Mouse (Mus musculus): Measurements from ENCODE around the gene Ccdc15. TPM values are rescaled to one million over a fixed set of nuclear protein-coding genes. Genes with fewer than 3 reads are reported as not detected.

The Ccdc15 gene
- polyA plus RNA-seq, 1 experiment from 2014 or later = 3.1 TPM

DNA sequence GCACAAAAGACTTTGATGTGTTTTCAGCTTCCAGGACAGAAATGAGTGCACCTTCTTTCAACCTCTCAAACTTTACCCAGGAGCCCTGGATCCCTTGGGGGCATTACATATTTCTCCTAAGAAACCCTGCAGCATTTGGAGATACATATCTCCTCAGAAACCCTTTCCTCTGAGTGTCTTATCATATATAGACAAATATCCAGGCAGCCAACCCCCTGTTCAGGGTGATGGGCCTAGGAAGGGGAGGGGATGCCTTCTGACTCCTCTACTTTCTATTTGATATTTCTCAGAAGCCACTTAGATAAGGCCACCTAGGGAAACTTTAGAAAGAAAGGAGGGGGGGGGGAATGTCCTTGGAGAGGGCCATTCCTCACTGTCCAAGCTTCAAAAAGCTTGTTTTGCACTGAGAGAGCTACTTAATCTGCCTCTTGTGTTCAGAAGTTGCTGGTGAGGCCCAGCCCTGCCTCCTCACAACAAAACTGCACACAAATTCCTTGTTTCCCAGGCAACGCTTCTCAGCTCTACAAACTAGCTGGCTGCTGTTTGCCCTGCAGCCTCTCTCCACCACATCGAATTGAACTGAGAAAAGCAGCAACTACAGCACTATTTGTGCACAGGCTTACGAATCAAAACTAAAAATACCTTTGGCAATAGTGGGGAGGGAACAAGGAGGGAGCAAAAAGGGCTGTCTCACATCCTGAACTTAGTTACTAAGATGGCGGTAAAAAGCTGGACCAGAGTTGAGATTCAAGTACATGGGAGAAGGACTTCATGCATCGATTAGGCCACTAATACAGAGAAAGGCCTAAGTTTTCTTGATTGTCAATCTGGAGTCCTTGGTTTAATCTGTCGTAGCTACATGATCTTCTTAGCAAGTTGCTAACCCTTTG is 11.3 kb upstream of the Ccdc15 start:
- H3K9me3 ChIP-seq (replicated peaks; ENCODE audit: control insufficient read depth, low read length) = no peaks in the 10 kb centered on the region
- 57% methylated on average over 6 of the region's 6 CpGs for WGBS (ENCODE audit: insufficient replicate concordance)
- ATAC-seq (ENCODE audit: low read depth) = no peak

DNA sequence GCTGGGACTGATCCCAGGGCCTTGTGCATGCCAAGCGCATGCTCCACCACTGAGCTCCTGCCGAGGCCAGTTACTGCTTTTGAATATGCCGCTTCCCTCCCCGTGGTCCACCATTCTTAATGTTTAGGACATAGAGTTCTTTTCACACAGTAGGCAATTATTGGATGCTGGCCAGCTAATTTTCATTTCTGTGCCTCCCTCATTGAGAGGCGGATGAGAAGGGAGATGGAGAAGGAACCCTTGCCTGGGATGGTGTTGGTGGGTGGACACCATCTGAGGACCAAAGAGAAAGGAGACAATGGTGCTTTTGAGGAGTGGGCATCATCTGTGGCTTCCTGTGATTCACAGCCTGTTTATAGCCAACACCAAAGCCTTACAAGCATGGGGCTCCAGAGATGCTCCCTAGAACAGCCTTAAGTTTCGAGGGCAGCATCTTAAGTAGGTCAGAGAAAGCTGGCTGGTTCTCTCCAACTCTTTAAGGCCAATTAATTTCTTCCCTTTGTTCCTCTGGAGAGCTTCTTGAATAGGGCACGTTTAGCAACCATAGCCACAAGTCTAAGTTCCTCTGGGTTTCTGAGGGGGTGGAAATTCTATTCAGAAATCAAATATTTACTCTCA is 10.6 kb upstream of the Ccdc15 start:
- no peak for ATAC-seq (ENCODE audit: low read depth)
- H3K27ac ChIP-seq (ENCODE audit: low read length) = no peak overlapping the region
- WGBS (ENCODE audit: insufficient replicate concordance) = 61% methylated on average over 7 of the region's 7 CpGs
- H3K4me3 ChIP-seq (ENCODE audit: low read depth, low read length) = no peak overlapping the region
- H3K9ac ChIP-seq (ENCODE audit: low read depth, low read length) = no peak overlapping the region
- no peaks in the 10 kb centered on the region; the same call in 1 of the 2 replicates for H3K4me1 ChIP-seq (ENCODE audit: control insufficient read depth, low read depth, low read length)
- H3K27me3 ChIP-seq (ENCODE audit: control insufficient read depth, insufficient read depth, low read depth, low read length) = no peaks in the 10 kb centered on the region
- no peaks in the 10 kb centered on the region for H3K36me3 ChIP-seq (ENCODE audit: control insufficient read depth, insufficient read depth)
- H3K9me3 ChIP-seq (replicated peaks; ENCODE audit: control insufficient read depth, low read length) = no peaks in the 10 kb centered on the region
- no peak overlapping the region for H3K4me2 ChIP-seq (ENCODE audit: low read depth, low read length)

More for the DNA sequence above, 11.3 kb upstream of the Ccdc15 start:
- no peak overlapping the region for H3K4me2 ChIP-seq (ENCODE audit: low read depth, low read length)
- no peak overlapping the region for H3K9ac ChIP-seq (ENCODE audit: low read depth, low read length)
- H3K27me3 ChIP-seq (ENCODE audit: control insufficient read depth, insufficient read depth, low read depth, low read length) = no peaks in the 10 kb centered on the region
- H3K36me3 ChIP-seq (ENCODE audit: control insufficient read depth, insufficient read depth) = no peaks in the 10 kb centered on the region
- no peak overlapping the region for H3K4me3 ChIP-seq (ENCODE audit: low read depth, low read length)
- no peaks in the 10 kb centered on the region; the same call in 1 of the 2 replicates for H3K4me1 ChIP-seq (ENCODE audit: control insufficient read depth, low read depth, low read length)
- H3K27ac ChIP-seq (ENCODE audit: low read length) = no peak overlapping the region

DNA sequence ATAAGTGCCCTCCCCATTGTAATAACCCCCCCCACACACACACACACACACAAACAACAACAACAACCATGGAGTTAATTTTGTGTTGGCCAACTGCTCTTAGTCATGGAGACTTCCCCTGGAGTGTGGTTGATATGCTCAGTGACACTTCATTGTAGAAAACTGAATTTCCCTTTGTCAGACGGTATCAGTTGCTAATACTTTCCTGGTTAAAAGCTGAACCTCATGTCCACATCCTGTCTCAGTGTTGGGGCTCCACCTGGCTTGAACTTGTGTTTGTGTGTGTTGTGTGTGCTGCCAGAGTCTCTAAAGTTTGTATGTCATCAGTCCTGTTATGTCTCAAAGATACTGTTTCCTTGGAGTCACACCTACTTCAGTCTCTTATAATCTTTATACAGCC is 6.3 kb upstream of the Ccdc15 start:
- Histone ChIP-seq H3K4me1 (ENCODE audit: control insufficient read depth, low read depth, low read length) (no peaks in the 10 kb centered on the region; the same call in 1 of the 2 replicates), H3K27me3 (ENCODE audit: control insufficient read depth, insufficient read depth, low read depth, low read length) (no peaks in the 10 kb centered on the region), H3K9ac (ENCODE audit: low read depth, low read length) (no peak overlapping the region), H3K4me3 (ENCODE audit: low read depth, low read length) (no peak overlapping the region), H3K27ac (ENCODE audit: low read length) (no peak overlapping the region), H3K9me3 (replicated peaks; ENCODE audit: control insufficient read depth, low read length) (no peaks in the 10 kb centered on the region), H3K36me3 (ENCODE audit: control insufficient read depth, insufficient read depth) (no peaks in the 10 kb centered on the region), H3K4me2 (ENCODE audit: low read depth, low read length) (no peak overlapping the region)
- ATAC-seq (ENCODE audit: low read depth) = no peak
- WGBS (ENCODE audit: insufficient replicate concordance) = 32% methylated on average over 1 of the region's 1 CpGs

- Histone ChIP-seq H3K9me3 (replicated peaks; ENCODE audit: control insufficient read depth, low read length) (no peaks in the 10 kb centered on the region), H3K36me3 (ENCODE audit: control insufficient read depth, insufficient read depth) (no peaks in the 10 kb centered on the region), H3K27ac (ENCODE audit: low read length) (no peak overlapping the region), H3K27me3 (ENCODE audit: control insufficient read depth, insufficient read depth, low read depth, low read length) (no peaks in the 10 kb centered on the region), H3K4me1 (ENCODE audit: control insufficient read depth, low read depth, low read length) (peaks cover 4% of the 10 kb centered on the region), H3K4me3 (ENCODE audit: low read depth, low read length) (no peak overlapping the region), H3K9ac (ENCODE audit: low read depth, low read length) (no peak overlapping the region), H3K4me2 (ENCODE audit: low read depth, low read length) (no peak overlapping the region)
- 36% methylated on average over 2 of the region's 2 CpGs for WGBS (ENCODE audit: insufficient replicate concordance)
- no peak for ATAC-seq (ENCODE audit: low read depth)
These were observed 3.0 kb upstream of the Ccdc15 start for GRCm38 (mm10) chr9:37351266-37351665.

DNA sequence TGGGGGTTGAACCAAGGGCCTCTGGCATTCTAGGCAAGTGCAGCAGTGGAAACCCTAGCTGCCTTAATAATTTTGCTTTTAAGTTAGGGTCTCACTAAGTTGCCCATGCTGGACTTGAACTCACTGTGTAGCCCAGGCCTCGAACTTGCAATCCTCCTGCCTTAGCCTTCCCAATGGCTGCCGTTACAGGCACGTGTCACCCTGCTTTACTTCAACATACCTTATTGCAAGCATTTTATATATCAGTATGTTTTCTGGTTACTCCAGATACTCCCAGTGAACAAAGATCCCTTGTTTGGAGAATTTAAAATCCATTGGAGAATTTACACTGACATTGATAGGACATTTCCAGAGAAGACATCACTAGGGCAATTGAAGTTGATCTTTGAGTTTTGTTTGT is 818 bp upstream of the Ccdc15 start:
- peaks cover 4% of the 10 kb centered on the region for H3K4me1 ChIP-seq (ENCODE audit: control insufficient read depth, low read depth, low read length)
- no peaks in the 10 kb centered on the region for H3K9me3 ChIP-seq (replicated peaks; ENCODE audit: control insufficient read depth, low read length)
- peak overlapping the region; percentile 96 for H3K9ac ChIP-seq (ENCODE audit: low read depth, low read length)
- no peak overlapping the region for H3K27ac ChIP-seq (ENCODE audit: low read length)
- ATAC-seq (ENCODE audit: low read depth) = no peak
- WGBS (ENCODE audit: insufficient replicate concordance) = 85% methylated on average over 3 of the region's 3 CpGs
- no peaks in the 10 kb centered on the region for H3K27me3 ChIP-seq (ENCODE audit: control insufficient read depth, insufficient read depth, low read depth, low read length)
- peak overlapping the region; percentile 92 for H3K4me3 ChIP-seq (ENCODE audit: low read depth, low read length)
- H3K4me2 ChIP-seq (ENCODE audit: low read depth, low read length) = peak overlapping the region; percentile 91
- no peaks in the 10 kb centered on the region for H3K36me3 ChIP-seq (ENCODE audit: control insufficient read depth, insufficient read depth)

DNA sequence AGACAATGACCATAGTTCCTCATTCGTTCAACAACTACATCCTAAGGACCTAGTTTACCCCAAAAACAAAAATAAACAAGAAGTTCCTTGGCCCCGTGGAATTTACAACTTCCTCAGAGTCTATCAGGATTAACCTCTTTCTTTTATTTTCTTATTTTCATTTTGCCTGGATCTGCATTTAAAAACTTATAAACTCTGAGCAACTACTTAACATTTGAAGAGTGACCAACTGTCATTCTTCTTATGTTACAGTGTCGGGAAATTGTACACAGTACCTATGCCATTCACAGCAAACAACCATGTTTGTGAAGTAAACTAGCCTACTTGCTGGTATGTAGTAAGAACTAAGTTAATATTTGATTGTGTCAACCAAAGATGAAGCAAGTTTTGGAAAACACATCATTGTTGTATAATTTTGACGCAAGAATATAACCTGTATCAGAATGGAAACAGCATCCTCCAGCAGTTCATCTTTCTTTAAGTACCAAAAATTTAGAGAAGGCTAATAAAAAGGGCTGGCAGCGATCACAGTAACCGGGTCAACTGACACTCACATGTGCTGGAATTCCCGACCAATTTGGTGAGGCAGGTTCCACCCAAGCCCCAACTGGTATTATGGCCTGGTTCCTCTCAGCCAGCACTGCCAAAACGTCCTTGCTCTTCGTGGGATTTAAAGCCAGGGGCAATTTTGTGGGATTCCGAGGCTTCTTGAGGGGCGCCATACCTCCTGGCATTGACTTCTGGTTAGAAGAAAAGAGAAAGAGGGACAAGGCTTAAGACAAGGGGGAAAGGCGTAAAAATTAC is 846 bp downstream of the Ccdc15 start:
- peak overlapping the region; percentile 91 for H3K4me2 ChIP-seq (ENCODE audit: low read depth, low read length)
- ATAC-seq (ENCODE audit: low read depth) = peak; percentile 17; the same call in 1 of the 2 replicates
- peak overlapping the region; percentile 96 for H3K9ac ChIP-seq (ENCODE audit: low read depth, low read length)
- H3K36me3 ChIP-seq (ENCODE audit: control insufficient read depth, insufficient read depth) = no peaks in the 10 kb centered on the region; the same call in none of the 2 replicates
- WGBS (ENCODE audit: insufficient replicate concordance) = 8% methylated on average over 12 of the region's 12 CpGs
- peak overlapping the region; percentile 92 for H3K4me3 ChIP-seq (ENCODE audit: low read depth, low read length)
- H3K27me3 ChIP-seq (ENCODE audit: control insufficient read depth, insufficient read depth, low read depth, low read length) = no peaks in the 10 kb centered on the region
- peak overlapping the region; percentile 96 for H3K27ac ChIP-seq (ENCODE audit: low read length)
- peaks cover 4% of the 10 kb centered on the region for H3K4me1 ChIP-seq (ENCODE audit: control insufficient read depth, low read depth, low read length)
- no peaks in the 10 kb centered on the region for H3K9me3 ChIP-seq (replicated peaks; ENCODE audit: control insufficient read depth, low read length)

GRCm38 (mm10) chr9:37345406-37345805 is 2.8 kb downstream of the Ccdc15 start:
- no peak overlapping the region for H3K27ac ChIP-seq (ENCODE audit: low read length)
- H3K36me3 ChIP-seq (ENCODE audit: control insufficient read depth, insufficient read depth) = no peaks in the 10 kb centered on the region; the same call in none of the 2 replicates
- H3K4me2 ChIP-seq (ENCODE audit: low read depth, low read length) = no peak overlapping the region
- H3K27me3 ChIP-seq (ENCODE audit: control insufficient read depth, insufficient read depth, low read depth, low read length) = no peaks in the 10 kb centered on the region
- ATAC-seq (ENCODE audit: low read depth) = no peak
- H3K9ac ChIP-seq (ENCODE audit: low read depth, low read length) = no peak overlapping the region
- peaks cover 4% of the 10 kb centered on the region for H3K4me1 ChIP-seq (ENCODE audit: control insufficient read depth, low read depth, low read length)
- no peaks in the 10 kb centered on the region for H3K9me3 ChIP-seq (replicated peaks; ENCODE audit: control insufficient read depth, low read length)
- no peak overlapping the region for H3K4me3 ChIP-seq (ENCODE audit: low read depth, low read length)
- WGBS (ENCODE audit: insufficient replicate concordance) = 33% methylated on average over 3 of the region's 3 CpGs

GRCm38 (mm10) chr9:37329456-37329855 is 18.8 kb downstream of the Ccdc15 start:
- ATAC-seq (ENCODE audit: low read depth) = no peak
- Histone ChIP-seq H3K36me3 (ENCODE audit: control insufficient read depth, insufficient read depth) (no peaks in the 10 kb centered on the region), H3K27ac (ENCODE audit: low read length) (no peak overlapping the region), H3K27me3 (ENCODE audit: control insufficient read depth, insufficient read depth, low read depth, low read length) (no peaks in the 10 kb centered on the region), H3K9ac (ENCODE audit: low read depth, low read length) (no peak overlapping the region), H3K4me3 (ENCODE audit: low read depth, low read length) (no peak overlapping the region), H3K4me2 (ENCODE audit: low read depth, low read length) (no peak overlapping the region), H3K9me3 (replicated peaks; ENCODE audit: control insufficient read depth, low read length) (no peaks in the 10 kb centered on the region), H3K4me1 (ENCODE audit: control insufficient read depth, low read depth, low read length) (no peaks in the 10 kb centered on the region)
- 34% methylated on average over 3 of the region's 3 CpGs for WGBS (ENCODE audit: insufficient replicate concordance)
